Mouse (Mus musculus): ENCODE results near the gene Fam214a. TPM values are rescaled to one million over a fixed set of nuclear protein-coding genes. Genes with fewer than 3 reads are reported as not detected.

Gene Fam214a
- polyA plus RNA-seq, 1 experiment from 2014 or later = 30.6 TPM

DNA sequence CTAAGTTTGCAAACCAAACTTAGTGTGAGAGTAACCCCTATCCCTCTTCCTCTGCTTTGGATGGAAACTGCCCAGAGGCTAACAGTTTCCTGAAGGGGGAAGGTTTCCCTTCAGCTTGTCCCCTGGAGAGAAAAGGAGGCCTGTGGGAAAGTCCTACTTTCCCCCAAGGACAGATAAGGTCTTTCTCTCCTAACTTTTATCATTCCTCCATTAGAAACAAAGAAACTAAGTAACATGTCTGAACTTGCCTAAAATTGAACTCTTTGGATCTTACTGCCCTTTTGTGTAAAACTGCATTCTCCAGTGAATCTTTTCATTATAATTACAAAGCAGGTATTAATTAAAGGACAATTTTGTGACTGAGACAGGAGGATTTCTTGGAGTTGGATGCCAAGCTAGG, 45.3 kb downstream of the Fam214a start:
- H3K4me1 ChIP-seq (ENCODE audit: control insufficient read depth, insufficient read depth, low read length) = 0 out of 2 replicates have a peak, but pooled peaks cover 2% of the 10 kb centered on the region

DNA sequence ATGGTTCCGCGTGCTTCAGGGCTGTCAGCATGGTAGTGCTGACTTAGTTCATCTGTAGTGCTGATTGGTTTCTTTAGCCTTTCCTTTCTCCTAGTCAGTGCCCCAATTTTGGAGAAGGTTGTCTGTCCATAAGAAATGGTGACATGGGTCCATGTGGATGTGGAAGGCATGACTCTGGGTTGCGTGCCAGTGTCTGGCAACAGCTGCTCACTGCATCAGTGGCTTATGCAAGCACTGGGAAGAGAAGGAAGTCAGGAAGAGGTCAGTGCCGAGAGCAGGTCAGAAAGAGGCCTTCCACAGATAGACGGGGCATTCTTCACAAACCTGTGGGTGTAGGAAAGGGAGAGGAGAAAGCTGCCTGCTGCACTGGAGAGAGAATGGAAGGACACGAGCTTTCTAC, 48.3 kb downstream of the Fam214a start:
- Histone ChIP-seq H3K4me1 (ENCODE audit: control insufficient read depth, insufficient read depth, low read length) (no peaks in the 10 kb centered on the region), H3K4me2 (ENCODE audit: low read length) (no peak overlapping the region), H3K4me3 (ENCODE audit: low read depth, low read length) (no peak overlapping the region), H3K27me3 (replicated peaks; ENCODE audit: control insufficient read depth, insufficient read depth, low read length) (no peaks in the 10 kb centered on the region), H3K9ac (ENCODE audit: low read length) (no peak overlapping the region), H3K27ac (ENCODE audit: low read depth, low read length) (no peak overlapping the region), H3K36me3 (ENCODE audit: control insufficient read depth, insufficient read depth, low read length) (peaks cover 15% of the 10 kb centered on the region), H3K9me3 (replicated peaks; ENCODE audit: control insufficient read depth, low read length) (no peaks in the 10 kb centered on the region)
- DNase-seq (ENCODE audit: low spot score) (no peak), ATAC-seq (no peak)
- WGBS = 90% methylated on average over 6 of the region's 6 CpGs

More for the DNA sequence above, 45.3 kb downstream of the Fam214a start:
- no peaks in the 10 kb centered on the region for H3K27me3 ChIP-seq (replicated peaks; ENCODE audit: control insufficient read depth, insufficient read depth, low read length)
- no peak overlapping the region for H3K9ac ChIP-seq (ENCODE audit: low read length)
- ATAC-seq (no peak), DNase-seq (ENCODE audit: low spot score) (no peak)
- peaks cover 5% of the 10 kb centered on the region; the same call in 1 of the 2 replicates for H3K36me3 ChIP-seq (ENCODE audit: control insufficient read depth, insufficient read depth, low read length)
- H3K27ac ChIP-seq (ENCODE audit: low read depth, low read length) = no peak overlapping the region
- no peak overlapping the region for H3K4me2 ChIP-seq (ENCODE audit: low read length)
- H3K9me3 ChIP-seq (replicated peaks; ENCODE audit: control insufficient read depth, low read length) = no peaks in the 10 kb centered on the region
- H3K4me3 ChIP-seq (ENCODE audit: low read depth, low read length) = no peak overlapping the region

DNA sequence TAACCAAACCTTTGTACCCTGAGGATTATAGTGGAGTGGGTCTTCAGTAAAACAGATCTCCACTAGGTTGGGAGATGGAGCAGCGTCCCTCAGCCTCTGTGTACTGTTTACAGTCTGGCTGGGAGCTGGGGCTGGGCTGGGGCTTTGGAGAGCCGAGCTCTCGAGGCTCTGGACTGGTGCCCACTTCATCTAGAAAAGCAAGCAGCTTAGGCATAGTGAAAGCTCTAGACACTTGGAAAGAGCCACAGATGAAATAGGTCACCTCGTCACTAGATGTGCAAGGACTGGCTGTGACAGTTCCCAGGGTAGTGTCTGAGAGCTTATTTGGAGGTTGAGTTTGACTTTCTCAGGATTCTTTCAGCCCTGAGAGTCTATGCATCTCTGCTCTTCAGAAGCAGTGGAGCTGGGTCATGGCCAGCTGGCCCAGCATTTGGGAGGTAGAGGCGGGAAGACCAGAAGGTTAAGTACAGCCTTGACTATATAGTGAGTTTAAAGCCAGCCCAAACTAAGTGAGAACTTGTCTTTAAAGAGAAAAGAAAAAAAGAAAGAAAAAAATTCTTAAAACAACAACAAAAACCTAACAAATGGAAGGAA, 49.0 kb downstream of the Fam214a start:
- Histone ChIP-seq H3K9me3 (replicated peaks; ENCODE audit: control insufficient read depth, low read length) (no peaks in the 10 kb centered on the region), H3K27me3 (replicated peaks; ENCODE audit: control insufficient read depth, insufficient read depth, low read length) (no peaks in the 10 kb centered on the region), H3K4me2 (ENCODE audit: low read length) (no peak overlapping the region), H3K4me3 (ENCODE audit: low read depth, low read length) (no peak overlapping the region), H3K9ac (ENCODE audit: low read length) (no peak overlapping the region), H3K36me3 (ENCODE audit: control insufficient read depth, insufficient read depth, low read length) (peaks cover 21% of the 10 kb centered on the region), H3K27ac (ENCODE audit: low read depth, low read length) (0 out of 2 replicates have a peak overlapping the region, but pooled peaks have one; percentile 5), H3K4me1 (ENCODE audit: control insufficient read depth, insufficient read depth, low read length) (no peaks in the 10 kb centered on the region)
- peak; percentile 41 for DNase-seq (ENCODE audit: low spot score)
- WGBS = 59% methylated on average over 5 of the region's 5 CpGs
- no peak for ATAC-seq

DNA sequence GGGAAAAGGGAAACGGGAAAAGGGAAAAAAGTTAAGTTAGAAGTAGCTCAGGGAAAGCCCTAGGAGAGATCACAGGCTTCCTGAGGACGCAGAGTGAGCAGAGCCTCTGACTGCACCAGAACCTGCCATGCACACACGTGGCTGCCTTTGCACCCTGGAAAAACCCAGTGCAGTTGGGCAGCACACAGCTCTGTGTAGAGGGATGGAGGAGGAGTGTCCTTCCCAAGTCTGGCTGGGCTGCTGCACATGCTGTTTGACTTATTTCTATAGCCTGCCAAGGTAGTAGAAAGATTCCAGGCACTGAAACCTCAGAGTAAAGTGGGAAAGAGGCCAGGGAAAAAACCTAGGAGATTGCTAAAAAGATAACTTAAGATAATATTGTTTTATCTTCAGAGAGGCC, 49.6 kb downstream of the Fam214a start:
- DNase-seq (ENCODE audit: low spot score) = no peak
- Histone ChIP-seq H3K4me1 (ENCODE audit: control insufficient read depth, insufficient read depth, low read length) (no peaks in the 10 kb centered on the region), H3K27ac (ENCODE audit: low read depth, low read length) (no peak overlapping the region), H3K36me3 (ENCODE audit: control insufficient read depth, insufficient read depth, low read length) (peaks cover 27% of the 10 kb centered on the region), H3K4me3 (ENCODE audit: low read depth, low read length) (no peak overlapping the region), H3K4me2 (ENCODE audit: low read length) (no peak overlapping the region), H3K9me3 (replicated peaks; ENCODE audit: control insufficient read depth, low read length) (no peaks in the 10 kb centered on the region), H3K9ac (ENCODE audit: low read length) (no peak overlapping the region), H3K27me3 (replicated peaks; ENCODE audit: control insufficient read depth, insufficient read depth, low read length) (no peaks in the 10 kb centered on the region)
- ATAC-seq = no peak
- WGBS = 71% methylated on average over 3 of the region's 3 CpGs

DNA sequence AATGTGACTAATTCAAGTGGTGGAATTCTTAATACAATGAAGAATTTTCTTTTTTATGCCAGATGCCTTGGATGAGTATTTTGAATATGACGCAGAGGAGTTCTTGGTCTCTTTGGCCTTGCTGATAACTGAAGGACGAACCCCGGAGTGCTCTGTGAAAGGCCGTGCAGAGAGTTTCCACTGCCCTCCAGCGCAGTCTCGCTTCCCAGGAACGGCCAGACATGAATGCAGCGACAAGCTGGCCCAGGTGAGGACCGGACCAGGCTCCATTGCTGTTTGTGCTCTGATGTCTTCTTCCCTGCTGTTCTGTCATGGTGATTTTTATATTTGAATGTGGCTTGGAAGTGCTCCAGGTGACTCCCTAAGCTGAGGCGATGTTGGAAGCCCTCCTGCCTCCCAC, 51.5 kb downstream of the Fam214a start:
- Histone ChIP-seq H3K4me3 (ENCODE audit: low read depth, low read length) (no peak overlapping the region), H3K36me3 (ENCODE audit: control insufficient read depth, insufficient read depth, low read length) (peaks cover 37% of the 10 kb centered on the region), H3K9me3 (replicated peaks; ENCODE audit: control insufficient read depth, low read length) (no peaks in the 10 kb centered on the region), H3K4me2 (ENCODE audit: low read length) (no peak overlapping the region), H3K27me3 (replicated peaks; ENCODE audit: control insufficient read depth, insufficient read depth, low read length) (no peaks in the 10 kb centered on the region), H3K9ac (ENCODE audit: low read length) (no peak overlapping the region), H3K27ac (ENCODE audit: low read depth, low read length) (no peak overlapping the region), H3K4me1 (ENCODE audit: control insufficient read depth, insufficient read depth, low read length) (no peaks in the 10 kb centered on the region)
- no peak for DNase-seq (ENCODE audit: low spot score)
- no peak for ATAC-seq
- 93% methylated on average over 10 of the region's 10 CpGs for WGBS

DNA sequence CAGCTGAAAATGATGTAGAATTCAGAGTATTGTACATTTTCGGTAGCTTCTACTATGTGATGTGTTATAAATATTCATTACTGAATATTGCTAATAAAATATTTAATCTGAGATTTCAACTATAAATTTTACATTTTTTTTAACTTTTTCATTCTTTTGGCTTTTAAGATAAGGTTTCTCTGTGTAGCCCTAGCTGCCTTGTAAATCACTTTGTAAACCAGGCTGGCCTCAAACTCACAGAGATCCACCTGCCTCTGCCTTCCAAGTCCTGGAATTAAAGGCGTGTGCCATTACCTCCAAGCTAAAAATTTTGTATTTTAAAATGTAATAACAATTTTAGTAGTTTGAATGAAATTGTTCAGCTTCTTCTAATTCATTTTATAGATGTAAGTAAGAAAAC, 63.9 kb downstream of the Fam214a start:
- peaks cover 69% of the 10 kb centered on the region for H3K36me3 ChIP-seq (ENCODE audit: control insufficient read depth, insufficient read depth, low read length)
- 92% methylated on average over 2 of the region's 2 CpGs for whole genome bisulfite sequencing
- no peak overlapping the region for H3K4me3 ChIP-seq (ENCODE audit: low read depth, low read length)
- H3K4me1 ChIP-seq (ENCODE audit: control insufficient read depth, insufficient read depth, low read length) = no peaks in the 10 kb centered on the region
- ATAC-seq (no peak), DNase-seq (ENCODE audit: low spot score) (no peak)
- no peaks in the 10 kb centered on the region for H3K27me3 ChIP-seq (replicated peaks; ENCODE audit: control insufficient read depth, insufficient read depth, low read length)
- no peak overlapping the region for H3K27ac ChIP-seq (ENCODE audit: low read depth, low read length)
- H3K9me3 ChIP-seq (replicated peaks; ENCODE audit: control insufficient read depth, low read length) = no peaks in the 10 kb centered on the region
- no peak overlapping the region for H3K9ac ChIP-seq (ENCODE audit: low read length)
- no peak overlapping the region for H3K4me2 ChIP-seq (ENCODE audit: low read length)

DNA sequence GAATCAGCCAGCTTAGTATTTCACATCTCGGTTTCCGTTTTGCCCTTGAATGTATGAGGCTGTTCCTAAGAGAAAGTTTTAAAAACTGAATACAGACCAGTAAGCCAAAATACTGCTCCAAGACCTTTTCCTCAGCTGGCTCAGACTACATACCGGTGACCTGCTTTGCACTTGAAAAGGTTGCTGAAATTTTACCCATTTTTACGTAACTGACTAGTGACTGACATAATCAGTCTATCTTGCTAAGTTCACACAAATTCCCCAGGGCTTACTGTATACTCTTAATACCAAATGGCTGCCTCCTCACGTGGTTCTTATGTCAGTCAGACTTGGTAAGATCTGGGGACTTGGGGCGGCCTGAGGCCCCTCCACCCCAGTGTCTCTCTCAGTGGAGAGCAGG, 66.5 kb downstream of the Fam214a start:
- no peak overlapping the region for H3K4me2 ChIP-seq (ENCODE audit: low read length)
- H3K36me3 ChIP-seq (ENCODE audit: control insufficient read depth, insufficient read depth, low read length) = peaks cover 71% of the 10 kb centered on the region
- no peaks in the 10 kb centered on the region for H3K4me1 ChIP-seq (ENCODE audit: control insufficient read depth, insufficient read depth, low read length)
- DNase-seq (ENCODE audit: low spot score) (no peak), ATAC-seq (no peak)
- H3K9ac ChIP-seq (ENCODE audit: low read length) = no peak overlapping the region
- 88% methylated on average over 6 of the region's 6 CpGs for WGBS
- H3K4me3 ChIP-seq (ENCODE audit: low read depth, low read length) = no peak overlapping the region
- H3K27me3 ChIP-seq (replicated peaks; ENCODE audit: control insufficient read depth, insufficient read depth, low read length) = no peaks in the 10 kb centered on the region
- no peaks in the 10 kb centered on the region for H3K9me3 ChIP-seq (replicated peaks; ENCODE audit: control insufficient read depth, low read length)
- H3K27ac ChIP-seq (ENCODE audit: low read depth, low read length) = no peak overlapping the region

DNA sequence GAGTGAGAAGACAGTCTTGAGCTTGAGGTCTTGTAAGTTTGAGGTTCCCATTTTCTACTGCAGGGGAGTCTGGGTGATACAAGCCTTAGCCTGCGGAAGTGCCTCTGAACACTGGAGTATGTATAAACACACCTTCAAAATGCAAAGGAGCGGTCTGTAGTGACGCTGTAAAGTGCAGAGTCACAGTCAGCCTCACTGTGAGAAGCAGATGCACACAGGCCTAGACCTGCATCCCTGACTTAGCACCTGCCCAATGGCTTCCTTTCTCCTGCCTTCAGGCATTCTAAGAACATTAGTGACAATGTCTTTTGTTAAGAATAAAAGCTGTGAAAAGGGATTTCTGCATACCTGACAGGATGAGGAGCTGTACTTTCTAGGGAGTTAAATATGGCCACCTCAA, 66.9 kb downstream of the Fam214a start:
- H3K36me3 ChIP-seq (ENCODE audit: control insufficient read depth, insufficient read depth, low read length) = peaks cover 75% of the 10 kb centered on the region
- WGBS = 84% methylated on average over 3 of the region's 3 CpGs
- H3K4me2 ChIP-seq (ENCODE audit: low read length) = no peak overlapping the region
- H3K4me3 ChIP-seq (ENCODE audit: low read depth, low read length) = no peak overlapping the region
- no peaks in the 10 kb centered on the region for H3K9me3 ChIP-seq (replicated peaks; ENCODE audit: control insufficient read depth, low read length)
- H3K27me3 ChIP-seq (replicated peaks; ENCODE audit: control insufficient read depth, insufficient read depth, low read length) = no peaks in the 10 kb centered on the region
- H3K27ac ChIP-seq (ENCODE audit: low read depth, low read length) = no peak overlapping the region
- ATAC-seq (no peak), DNase-seq (ENCODE audit: low spot score) (no peak)
- no peaks in the 10 kb centered on the region for H3K4me1 ChIP-seq (ENCODE audit: control insufficient read depth, insufficient read depth, low read length)
- H3K9ac ChIP-seq (ENCODE audit: low read length) = no peak overlapping the region

DNA sequence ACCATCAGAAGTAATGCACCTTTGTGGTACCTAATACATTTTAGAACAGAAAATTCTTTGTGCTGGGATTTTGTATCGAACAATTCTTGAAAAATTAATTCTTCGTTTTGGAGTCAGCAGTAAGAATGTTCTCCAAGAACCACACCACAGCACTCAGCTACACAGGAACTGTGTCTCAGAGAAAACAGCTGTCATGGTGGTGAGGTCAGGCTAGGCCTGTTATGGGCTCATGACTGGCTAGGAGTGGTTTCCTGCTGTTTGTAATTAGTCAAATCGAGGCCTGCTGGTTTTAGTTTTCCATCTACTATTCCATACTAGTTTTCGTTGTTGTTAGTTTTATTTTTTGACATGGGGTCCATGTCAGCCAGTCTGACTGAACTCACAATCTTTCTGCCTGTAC, 67.9 kb downstream of the Fam214a start:
- Histone ChIP-seq H3K4me3 (ENCODE audit: low read depth, low read length) (no peak overlapping the region), H3K4me2 (ENCODE audit: low read length) (no peak overlapping the region), H3K27ac (ENCODE audit: low read depth, low read length) (no peak overlapping the region), H3K27me3 (replicated peaks; ENCODE audit: control insufficient read depth, insufficient read depth, low read length) (no peaks in the 10 kb centered on the region), H3K4me1 (ENCODE audit: control insufficient read depth, insufficient read depth, low read length) (no peaks in the 10 kb centered on the region), H3K9ac (ENCODE audit: low read length) (no peak overlapping the region), H3K36me3 (ENCODE audit: control insufficient read depth, insufficient read depth, low read length) (peaks cover 67% of the 10 kb centered on the region), H3K9me3 (replicated peaks; ENCODE audit: control insufficient read depth, low read length) (no peaks in the 10 kb centered on the region)
- no peak for ATAC-seq
- no peak for DNase-seq (ENCODE audit: low spot score)
- whole genome bisulfite sequencing = 87% methylated on average over 4 of the region's 4 CpGs
